Comparison of ENCODE assay signal across 8 mouse cellular contexts in genomic region chr2:153446017-153446408, GRCm38 (mm10). TPM values are rescaled to one million over a fixed set of nuclear protein-coding genes. Genes with fewer than 3 reads are reported as not detected.
DNase-seq lines count a peak whose midpoint lies in the region; ATAC-seq lines count a peak whose summit lies in the region.

No protein-coding gene starts in this region.

- no peak for ATAC-seq in forebrain, embryonic 15.5 days (replicated peaks)
- no peak for ATAC-seq in intestine, embryonic 14.5 days (replicated peaks; ENCODE audit: low FRiP score, low TSS enrichment, low read depth)
- ATAC-seq in midbrain, embryonic 16.5 days, result no peak

- H3K9me3 ChIP-seq in forebrain, embryonic 15.5 days, result no peaks in the 10 kb centered on the region
- no peaks in the 10 kb centered on the region for H3K9me3 ChIP-seq in intestine, embryonic 14.5 days (ENCODE audit: control insufficient read depth, low read length)
- no peaks in the 10 kb centered on the region for H3K9me3 ChIP-seq in midbrain, embryonic 16.5 days (replicated peaks; ENCODE audit: control insufficient read depth, low read length, poor library complexity, severe bottlenecking)

- H3K4me2 ChIP-seq in forebrain, embryonic 15.5 days (replicated peaks), result peak overlapping the region; percentile 90
- H3K4me2 ChIP-seq in intestine, embryonic 14.5 days (ENCODE audit: low read length), result peak overlapping the region; percentile 100
- peak overlapping the region; percentile 94 for H3K4me2 ChIP-seq in midbrain, embryonic 16.5 days (ENCODE audit: low read length)

- DNase-seq in left cerebral cortex, adult 11 months (ENCODE audit: low spot score), result peak; percentile 44
- no peak for DNase-seq in left cerebral cortex, adult 8-10 months (ENCODE audit: low spot score in 2 of 2)
- DNase-seq in c-Kit-negative CD71-positive TER-119-positive erythroid progenitor cells, embryonic 14.5 days (ENCODE audit: low read depth, low spot score), result peak; percentile 56
- no peak for DNase-seq in intestine, embryonic 14.5 days (ENCODE audit: low spot score)
- DNase-seq in liver, result peak; percentile 43
- peak; percentile 51 for DNase-seq in thymus, postnatal 25 days

- H3K4me1 ChIP-seq in forebrain, embryonic 15.5 days, result peaks cover 33% of the 10 kb centered on the region
- peaks cover 26% of the 10 kb centered on the region for H3K4me1 ChIP-seq in intestine, embryonic 14.5 days (replicated peaks; ENCODE audit: control insufficient read depth, insufficient read depth, low read length)
- H3K4me1 ChIP-seq in midbrain, embryonic 16.5 days (ENCODE audit: control insufficient read depth, insufficient read depth, low read length), result peaks cover 28% of the 10 kb centered on the region

- WGBS in forebrain, embryonic 15.5 days, result under 1% methylated on average over 8 of the region's 8 CpGs
- 1% methylated on average over 8 of the region's 8 CpGs for WGBS in intestine, embryonic 14.5 days
- under 1% methylated on average over 8 of the region's 8 CpGs for WGBS in midbrain, embryonic 16.5 days

- peak overlapping the region; percentile 97 for H3K27ac ChIP-seq in forebrain, embryonic 15.5 days (replicated peaks)
- H3K27ac ChIP-seq in intestine, embryonic 14.5 days (ENCODE audit: low read depth), result peak overlapping the region; percentile 96
- peak overlapping the region; percentile 96 for H3K27ac ChIP-seq in midbrain, embryonic 16.5 days (ENCODE audit: low read length)

- H3K27me3 ChIP-seq in forebrain, embryonic 15.5 days, result no peaks in the 10 kb centered on the region
- H3K27me3 ChIP-seq in intestine, embryonic 14.5 days (replicated peaks; ENCODE audit: control insufficient read depth, insufficient read depth, low read length), result no peaks in the 10 kb centered on the region
- no peaks in the 10 kb centered on the region for H3K27me3 ChIP-seq in midbrain, embryonic 16.5 days (ENCODE audit: control insufficient read depth, insufficient read depth, low read depth, low read length)

- peak overlapping the region; percentile 57 for H3K4me3 ChIP-seq in forebrain, embryonic 15.5 days
- peak overlapping the region; percentile 50 for H3K4me3 ChIP-seq in intestine, embryonic 14.5 days (ENCODE audit: low read depth, low read length)
- peak overlapping the region; percentile 68 for H3K4me3 ChIP-seq in midbrain, embryonic 16.5 days (ENCODE audit: low read depth, low read length)

- no peaks in the 10 kb centered on the region for H3K36me3 ChIP-seq in forebrain, embryonic 15.5 days
- no peaks in the 10 kb centered on the region for H3K36me3 ChIP-seq in intestine, embryonic 14.5 days (ENCODE audit: control insufficient read depth, insufficient read depth, low read length)
- no peaks in the 10 kb centered on the region for H3K36me3 ChIP-seq in midbrain, embryonic 16.5 days (ENCODE audit: control insufficient read depth, insufficient read depth, low read length)

- H3K9ac ChIP-seq in forebrain, embryonic 15.5 days (replicated peaks), result peak overlapping the region; percentile 82
- peak overlapping the region; percentile 69 for H3K9ac ChIP-seq in intestine, embryonic 14.5 days (ENCODE audit: low read length)
- H3K9ac ChIP-seq in midbrain, embryonic 16.5 days (ENCODE audit: low read depth, low read length), result peak overlapping the region; percentile 82

RNA-seq across cellular contexts. Expression of gene 4930404H24Rik, which starts 46.6 kb away (rescaled TPM):
- not detected for total RNA-seq in left cerebral cortex, adult 8-10 months (2022)
- polyA plus RNA-seq in forebrain, embryonic 15.5 days (2015; fragmentation: Nextera tagmentation; extraction: Ambion mirVana), result not detected in 2 replicates
- not detected in 2 replicates for polyA plus RNA-seq in intestine, embryonic 14.5 days (2014; fragmentation: Nextera tagmentation; extraction: Ambion mirVana)
- not detected in 2 replicates for polyA plus RNA-seq in midbrain, embryonic 16.5 days (2015; fragmentation: Nextera tagmentation; extraction: Ambion mirVana)

Comparison
In these comparisons a context has a peak if more than half of its experiments do, and no peak if none do; other contexts are left out.
1. DNase-seq: peak in left cerebral cortex, adult 11 months (single experiment), c-Kit-negative CD71-positive TER-119-positive erythroid progenitor cells, embryonic 14.5 days (single experiment), liver (single experiment) and thymus, postnatal 25 days (single experiment); none in left cerebral cortex, adult 8-10 months (0 of 2) and intestine, embryonic 14.5 days (single experiment).
2. Peak in every context shown above with its lines, with median percentiles within 50 percentile points of each other: H3K27ac ChIP-seq, H3K4me2 ChIP-seq, H3K4me3 ChIP-seq and H3K9ac ChIP-seq.